Mouse (Mus musculus): ENCODE results near the gene Nme3. TPM values are rescaled to one million over a fixed set of nuclear protein-coding genes. Genes with fewer than 3 reads are reported as not detected.
A peak's percentile ranks its signal among the peaks of the same experiment; 100 is the strongest.

The Nme3 gene
- 10 to 100 TPM; 60.1 to 63.7 TPM for total RNA-seq (2021)
- long read RNA-seq, experiment 1, transcript Nme3-201 (5 exons, 715 nt) = major isoform, 11 of 32 reads
- long read RNA-seq, experiment 1, transcript Nme3-203 (4 exons, 484 nt) = minor isoform, 6 of 32 reads
- long read RNA-seq, experiment 1, partial matches to known transcripts = 3 of 32 reads
- long read RNA-seq, experiment 1, other reads (novel, unspliced or antisense) = 5 of 32 reads
- long read RNA-seq, experiment 2, transcript Nme3-203 (4 exons, 484 nt) = minor isoform, 5 of 19 reads
- long read RNA-seq, experiment 2, transcript Nme3-201 (5 exons, 715 nt) = major isoform, 8 of 19 reads
- long read RNA-seq, experiment 2, partial matches to known transcripts = 0 of 19 reads
- long read RNA-seq, experiment 2, other reads (novel, unspliced or antisense) = 2 of 19 reads

GRCm38 (mm10) chr17:24896241-24896992 is at the start of gene Nme3:
Gene Nme3, plus strand, starts transcription at chr17:24896500.
- peak within 1 kb of the TSS; percentile 94 for H3K27ac ChIP-seq
- H3K4me3 ChIP-seq = peak within 1 kb of the TSS; percentile 96
- TF ChIP-seq CTCF (conservative IDR thresholded peaks at IDR 0.05) = peak; percentile 35
- peak; percentile 60 to 72 for DNase-seq (ENCODE audit: low spot score in 2 of 2)

DNA sequence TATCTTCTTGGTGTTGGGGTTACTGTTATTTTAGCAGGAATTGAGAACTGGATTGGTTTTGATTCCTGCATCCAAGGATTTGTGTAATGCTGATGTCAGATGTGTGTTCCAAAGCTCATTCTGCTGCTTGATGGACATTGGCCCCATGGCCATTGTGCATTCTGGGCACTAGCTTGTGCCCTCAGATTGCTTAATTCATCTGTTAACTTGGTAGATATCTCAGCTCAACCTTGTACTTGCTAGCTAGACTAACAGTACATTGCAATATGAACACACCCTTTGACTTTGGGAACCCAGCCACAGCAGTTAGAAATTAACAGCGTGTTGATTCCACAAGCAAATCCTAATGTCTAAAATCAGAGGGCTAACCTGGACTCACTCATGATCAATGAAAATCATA is 48.9 kb upstream of the Nme3 start:
- no peak overlapping the region for H3K27ac ChIP-seq
- DNase-seq (ENCODE audit: low spot score in 2 of 2) = no peak
- TF ChIP-seq CTCF (conservative IDR thresholded peaks at IDR 0.05) = no peak
- H3K4me3 ChIP-seq = no peak overlapping the region

DNA sequence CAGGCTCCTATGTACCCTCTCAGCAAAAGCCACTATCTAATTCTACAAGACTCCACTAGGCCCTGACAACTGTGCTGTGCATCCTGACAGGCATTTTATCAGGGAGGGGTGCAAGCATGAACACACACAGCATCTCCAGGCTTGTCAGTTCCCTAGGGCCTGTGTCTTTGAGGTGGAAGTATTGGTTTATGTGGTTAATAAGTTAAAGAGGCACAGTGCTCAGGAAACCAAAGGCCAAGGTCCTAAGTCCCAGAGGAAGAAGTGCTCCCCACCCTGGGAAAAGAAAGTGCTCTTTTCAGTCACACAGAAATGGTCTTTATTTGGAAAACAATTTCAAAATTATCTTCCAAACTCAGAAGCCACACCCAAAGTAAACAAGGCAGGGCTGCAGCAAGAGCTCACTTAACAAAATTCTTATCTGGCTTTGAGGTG is 47.7 kb upstream of the Nme3 start:
- no peak for DNase-seq (ENCODE audit: low spot score in 2 of 2)
- H3K4me3 ChIP-seq = peak overlapping the region; percentile 71
- H3K27ac ChIP-seq = peak overlapping the region; percentile 99; the same call in 1 of the 2 replicates
- no peak for TF ChIP-seq CTCF (conservative IDR thresholded peaks at IDR 0.05)

- TF ChIP-seq CTCF (conservative IDR thresholded peaks at IDR 0.05) = peak; percentile 62
- no peak for DNase-seq (ENCODE audit: low spot score in 2 of 2)
- Histone ChIP-seq H3K27ac (peak overlapping the region; percentile 99), H3K4me3 (peak overlapping the region; percentile 71)
Observed at GRCm38 (mm10) chr17:24849733-24850064, 46.6 kb upstream of the Nme3 start.

DNA sequence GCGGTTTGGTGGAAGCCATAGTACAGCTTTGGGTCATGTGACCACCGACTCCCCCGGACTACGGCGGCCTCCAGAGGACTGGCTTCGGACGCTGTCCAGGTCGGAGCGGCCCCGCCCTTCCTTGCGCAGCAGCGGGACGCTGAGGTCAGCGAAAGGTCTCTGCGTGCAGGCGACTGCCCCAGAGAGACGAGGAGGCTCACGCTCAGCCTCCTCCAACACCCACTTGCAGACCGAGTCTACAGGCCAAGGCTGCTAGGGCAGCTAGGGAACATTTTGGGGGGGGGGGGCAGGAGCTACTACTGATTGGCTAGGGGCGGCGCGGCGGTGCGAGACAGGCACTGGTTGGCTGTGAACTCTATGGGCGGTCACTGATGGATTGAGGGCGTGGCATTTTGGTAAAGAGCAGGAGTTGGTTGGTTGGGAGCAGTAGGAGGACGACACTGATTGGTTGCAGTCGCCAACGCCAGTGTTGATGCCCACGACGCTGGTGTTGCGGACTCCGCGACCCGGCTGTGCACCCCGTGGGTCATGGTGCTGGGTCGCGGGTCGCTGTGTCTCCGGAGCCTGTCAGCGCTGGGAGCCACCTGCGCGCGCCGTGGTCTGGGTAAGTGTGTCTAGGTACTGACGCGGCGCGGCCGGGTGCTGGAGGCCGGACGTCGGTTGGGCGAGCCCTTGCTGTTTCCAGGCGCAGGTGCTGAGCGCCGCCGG is 46.1 kb upstream of the Nme3 start, which contains the start of gene Fahd1:
Gene Fahd1, minus strand, starts transcription at position 300 of the 708 bp plus-strand sequence.
- no peak; the same call in 1 of the 2 replicates for TF ChIP-seq CTCF (conservative IDR thresholded peaks at IDR 0.05)
- H3K4me3 ChIP-seq = peak within 1 kb of the TSS; percentile 71
- H3K27ac ChIP-seq = peak within 1 kb of the TSS; percentile 99
- peak; percentile 91 to 98 for DNase-seq (ENCODE audit: low spot score in 2 of 2)

DNA sequence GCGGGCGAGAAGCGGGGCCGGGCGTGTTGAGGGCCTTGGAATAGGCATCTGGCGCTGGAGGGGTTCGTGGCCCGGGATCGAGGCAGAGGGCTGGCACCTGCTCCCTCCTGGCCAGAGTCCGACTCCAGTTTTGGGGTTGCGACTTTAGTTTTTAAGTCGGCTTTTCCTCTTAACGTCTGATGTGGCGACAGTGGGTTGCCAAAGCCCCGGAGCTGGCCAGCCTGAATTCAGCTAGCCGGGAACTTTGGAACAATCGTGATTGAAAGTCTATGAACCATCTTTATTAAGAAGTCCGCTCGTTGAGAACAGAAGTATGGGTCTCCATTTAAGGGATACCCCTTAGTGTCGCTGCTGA is 45.5 kb upstream of the Nme3 start:
- DNase-seq (ENCODE audit: low spot score in 2 of 2) = no peak
- H3K4me3 ChIP-seq = peak overlapping the region; percentile 71
- TF ChIP-seq CTCF (conservative IDR thresholded peaks at IDR 0.05) = no peak
- peak overlapping the region; percentile 99 for H3K27ac ChIP-seq

- no peak for DNase-seq (ENCODE audit: low spot score in 2 of 2)
- Histone ChIP-seq H3K27ac (peak overlapping the region; percentile 99; the same call in 1 of the 2 replicates), H3K4me3 (peak overlapping the region; percentile 71)
- no peak for TF ChIP-seq CTCF (conservative IDR thresholded peaks at IDR 0.05)
Observed at GRCm38 (mm10) chr17:24851381-24852125, 44.7 kb upstream of the Nme3 start.

DNA sequence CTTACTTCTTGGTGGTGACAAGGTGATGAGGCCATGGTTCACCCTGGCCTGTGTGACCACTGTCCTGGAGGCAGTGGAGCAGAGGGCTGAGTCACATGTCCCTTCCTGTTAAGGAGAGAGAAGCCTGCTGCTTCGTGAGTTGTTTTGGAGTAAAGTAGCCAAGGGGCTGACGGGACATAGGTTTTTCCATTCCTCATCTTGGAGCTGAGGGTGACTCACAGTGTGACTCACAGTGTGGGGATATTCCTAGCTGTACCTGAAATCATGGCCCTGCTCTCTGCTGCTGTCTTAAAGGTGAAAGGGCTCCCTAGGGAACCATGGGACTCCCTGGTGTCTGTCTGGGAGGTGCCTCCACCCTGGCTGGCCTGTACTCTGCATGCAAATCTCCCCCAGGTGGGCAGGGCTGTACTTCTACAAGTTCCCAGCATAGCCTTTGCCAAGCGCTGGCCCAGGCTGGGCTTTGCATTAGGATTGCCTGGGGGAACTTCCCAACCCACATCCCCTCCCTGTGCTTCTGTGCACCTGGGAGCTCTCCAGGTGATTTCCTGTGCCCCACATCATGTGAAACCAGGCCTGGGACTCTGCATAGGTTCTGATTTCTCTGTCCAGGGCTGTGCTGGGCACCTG is 40.3 kb upstream of the Nme3 start:
- no peak for DNase-seq (ENCODE audit: low spot score in 2 of 2)
- no peak for TF ChIP-seq CTCF (conservative IDR thresholded peaks at IDR 0.05)
- H3K4me3 ChIP-seq = no peak overlapping the region
- H3K27ac ChIP-seq = no peak overlapping the region

DNA sequence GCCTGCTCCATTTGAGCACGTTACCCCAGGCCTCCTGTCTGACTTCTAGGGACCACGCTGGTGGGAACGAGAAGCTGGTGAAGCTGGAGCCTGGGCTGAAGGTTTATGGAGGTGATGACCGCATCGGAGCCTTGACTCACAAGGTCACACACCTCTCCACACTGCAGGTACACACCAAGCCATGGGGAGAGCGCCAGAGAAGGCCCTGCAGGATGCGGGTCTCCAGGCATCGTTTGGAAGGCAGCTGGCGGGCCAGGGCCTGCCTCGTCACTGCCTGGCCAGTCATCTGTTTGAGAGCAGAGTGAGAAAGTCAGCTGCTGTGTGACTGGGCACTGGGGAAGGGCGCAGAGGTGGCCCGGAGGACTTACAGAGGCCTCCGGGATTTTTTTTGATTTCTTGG is 39.7 kb upstream of the Nme3 start:
- no peak overlapping the region for H3K4me3 ChIP-seq
- TF ChIP-seq CTCF (conservative IDR thresholded peaks at IDR 0.05) = no peak
- no peak overlapping the region for H3K27ac ChIP-seq
- no peak for DNase-seq (ENCODE audit: low spot score in 2 of 2)

GRCm38 (mm10) chr17:24857831-24858470 is 38.3 kb upstream of the Nme3 start:
- no peak for DNase-seq (ENCODE audit: low spot score in 2 of 2)
- Histone ChIP-seq H3K4me3 (no peak overlapping the region), H3K27ac (no peak overlapping the region)
- no peak for TF ChIP-seq CTCF (conservative IDR thresholded peaks at IDR 0.05)

DNA sequence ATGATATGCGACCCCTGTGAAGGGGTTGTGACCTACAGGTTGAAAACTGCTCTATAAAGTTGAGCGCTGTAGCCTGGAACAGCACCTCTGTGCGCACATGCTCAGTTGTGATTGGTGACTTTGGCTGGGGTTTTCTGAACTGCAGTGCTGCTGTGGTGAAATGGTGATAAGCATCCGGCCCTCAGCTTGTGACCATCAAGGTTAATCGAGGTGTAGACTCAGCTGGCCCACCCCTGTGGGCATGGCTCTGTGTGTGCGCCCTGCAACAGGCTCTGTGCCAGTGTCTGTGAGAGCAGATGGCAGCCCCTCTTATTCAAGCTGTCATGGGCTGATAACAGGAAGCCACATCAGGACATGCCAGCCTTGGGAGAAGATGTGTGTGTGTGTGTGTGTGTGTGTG is 37.3 kb upstream of the Nme3 start:
- peak; percentile 30 to 41 for DNase-seq (ENCODE audit: low spot score in 2 of 2)
- TF ChIP-seq CTCF (conservative IDR thresholded peaks at IDR 0.05) = no peak
- Histone ChIP-seq H3K4me3 (no peak overlapping the region), H3K27ac (0 out of 2 replicates have a peak overlapping the region, but pooled peaks have one; percentile 23)

Measured in layer of hippocampus, adult 2 months (tissue).